Mouse (Mus musculus): ENCODE measurements at regions not wholly inside any gene's neighbourhood (a gene's known extent, or its start where the extent isn't known, plus 50 kb on each side); places are given as distances from the start of the nearest gene placed in this dataset.

- TF ChIP-seq CTCF (IDR thresholded peaks at IDR 0.05; ENCODE audit: low read depth, low read length): no peak
- TF ChIP-seq POLR2A (IDR thresholded peaks at IDR 0.05; ENCODE audit: extremely low read depth, insufficient read depth, low read length): no peak
Measured at GRCm38 (mm10) chr6:140282285-140282577, 141.6 kb upstream of the Plekha5 start.
